8 mouse cellular contexts compared by ENCODE assay signal in genomic region chr9:120776456-120777001, GRCm38 (mm10).
DNase-seq lines count a peak whose midpoint lies in the region; ATAC-seq and TF ChIP-seq lines count a peak whose summit lies in the region.

No protein-coding gene starts in this region.

- H3K27me3 ChIP-seq in liver, embryonic 12.5 days (replicated peaks): no peaks in the 10 kb centered on the region; the same call in 1 of the 2 replicates
- no peaks in the 10 kb centered on the region for H3K27me3 ChIP-seq in small intestine, adult 2 months (ENCODE audit: control insufficient read depth, insufficient read depth, low read length)
- no peaks in the 10 kb centered on the region for H3K27me3 ChIP-seq in forebrain, embryonic 14.5 days (replicated peaks; ENCODE audit: control insufficient read depth, insufficient read depth, low read length)

- ATAC-seq in liver, embryonic 12.5 days: peak; percentile 54
- ATAC-seq in forebrain, embryonic 14.5 days: no peak

- WGBS in liver, embryonic 12.5 days (ENCODE audit: insufficient replicate concordance): 5% methylated on average over 4 of the region's 4 CpGs
- 8% methylated on average over 4 of the region's 4 CpGs for WGBS in small intestine, adult 2 months
- 78% methylated on average over 4 of the region's 4 CpGs for WGBS in forebrain, embryonic 14.5 days

- peak overlapping the region; percentile 79 for H3K27ac ChIP-seq in liver, embryonic 12.5 days
- H3K27ac ChIP-seq in small intestine, adult 2 months (ENCODE audit: insufficient read depth, low read depth, low read length): peak overlapping the region; percentile 60
- no peak overlapping the region for H3K27ac ChIP-seq in forebrain, embryonic 14.5 days (ENCODE audit: low read depth, low read length)

- no peak for TF ChIP-seq POLR2A in small intestine, adult 2 months (IDR thresholded peaks at IDR 0.05; ENCODE audit: low read depth, low read length)

- peaks cover 30% of the 10 kb centered on the region for H3K4me1 ChIP-seq in liver, embryonic 12.5 days
- H3K4me1 ChIP-seq in small intestine, adult 2 months (ENCODE audit: control insufficient read depth, insufficient read depth, insufficient read length, low read length): peaks cover 17% of the 10 kb centered on the region
- no peaks in the 10 kb centered on the region for H3K4me1 ChIP-seq in forebrain, embryonic 14.5 days (ENCODE audit: control insufficient read depth, insufficient read depth, low read length)

- H3K36me3 ChIP-seq in liver, embryonic 12.5 days: no peaks in the 10 kb centered on the region
- H3K36me3 ChIP-seq in small intestine, adult 2 months (ENCODE audit: control insufficient read depth, insufficient read depth, low read length): no peaks in the 10 kb centered on the region
- H3K36me3 ChIP-seq in forebrain, embryonic 14.5 days (ENCODE audit: control insufficient read depth, insufficient read depth, low read length): no peaks in the 10 kb centered on the region

- no peak for TF ChIP-seq CTCF in small intestine, adult 2 months (IDR thresholded peaks at IDR 0.05; ENCODE audit: extremely low read depth, insufficient read length, insufficient replicate concordance, low read depth, low read length)

- H3K4me3 ChIP-seq in liver, embryonic 12.5 days: no peak overlapping the region
- H3K4me3 ChIP-seq in small intestine, adult 2 months (ENCODE audit: low read depth, low read length): no peak overlapping the region
- no peak overlapping the region for H3K4me3 ChIP-seq in forebrain, embryonic 14.5 days (ENCODE audit: low read depth, low read length)

- H3K9me3 ChIP-seq in liver, embryonic 12.5 days (replicated peaks): no peaks in the 10 kb centered on the region
- no peaks in the 10 kb centered on the region for H3K9me3 ChIP-seq in forebrain, embryonic 14.5 days (replicated peaks; ENCODE audit: control insufficient read depth, low read length)

- H3K9ac ChIP-seq in liver, embryonic 12.5 days: no peak overlapping the region
- H3K9ac ChIP-seq in forebrain, embryonic 14.5 days (ENCODE audit: low read length): no peak overlapping the region

- DNase-seq in gastrocnemius, postnatal 25 days: peak; percentile 23
- no peak for DNase-seq in gastrocnemius, postnatal 10 days
- peak; percentile 49 for DNase-seq in brain, adult 2 months (ENCODE audit: low read depth, low spot score)
- DNase-seq in heart, postnatal 25 days (ENCODE audit: low spot score): peak; percentile 24
- DNase-seq in cerebellum, adult 9-11 months: no peak
- DNase-seq in forebrain, embryonic 14.5 days (ENCODE audit: low spot score): no peak

- intact Hi-C loops in heart, postnatal 25 days (cut with DNase I): loop anchor here (2.0 to 5.0 kb wide), 4 partner anchors 91 to 174 kb away; no protein-coding TSS in a partner anchor

- 0 out of 2 replicates have a peak overlapping the region, but pooled peaks have one; percentile 29 for H3K4me2 ChIP-seq in liver, embryonic 12.5 days
- H3K4me2 ChIP-seq in forebrain, embryonic 14.5 days (ENCODE audit: low read length): no peak overlapping the region

Comparison
In these comparisons a context has a peak if more than half of its experiments do, and no peak if none do; other contexts are left out.
1. DNase-seq: peak in gastrocnemius, postnatal 25 days (single experiment), brain, adult 2 months (single experiment) and heart, postnatal 25 days (single experiment); none in gastrocnemius, postnatal 10 days (single experiment), cerebellum, adult 9-11 months (single experiment) and forebrain, embryonic 14.5 days (single experiment).